Mouse (Mus musculus) hindbrain, embryonic 14.5 days (tissue): ENCODE data around the gene Piga. TPM values are rescaled to one million over a fixed set of nuclear protein-coding genes. Genes with fewer than 3 reads are reported as not detected.

Experiments
- ATAC-seq: fragments of 200-750 bp; cut with Nextera tagmentation; 2 replicates; pipeline ENCODE4 v1.8.0; 2017; ENCODE audit warnings: moderate number of reproducible peaks, mild to moderate bottlenecking, moderate TSS enrichment, moderate library complexity; ENCODE audit not compliant: low FRiP score
- DNase-seq: peaks from one replicate; pipeline ENCODE4 v3.0.0-alpha.2; 2015; ENCODE audit warnings: low spot score
- H3K27ac ChIP-seq: fragments of 300-500 bp; sonication (generic); 2 replicates; pipeline ENCODE4 v1.5.1; 2014; ENCODE audit warnings: mild to moderate bottlenecking, moderate library complexity
- H3K27me3 ChIP-seq: fragments of 300-500 bp; sonication (generic); 2 replicates; pipeline ENCODE4 v1.6.1; 2014; ENCODE audit warnings: mild to moderate bottlenecking, low read length, mixed read lengths; ENCODE audit not compliant: control insufficient read depth, insufficient read depth
- H3K36me3 ChIP-seq: fragments of 300-500 bp; sonication (generic); replicated peaks from 2 replicates; pipeline ENCODE4 v1.6.1; 2014; ENCODE audit not compliant: control insufficient read depth, insufficient read depth
- H3K4me1 ChIP-seq: fragments of 300-500 bp; sonication (generic); replicated peaks from 2 replicates; pipeline ENCODE4 v1.6.1; 2014; ENCODE audit warnings: antibody characterized with exemption, low read length, mixed read lengths; ENCODE audit not compliant: control insufficient read depth, insufficient read depth
- H3K4me2 ChIP-seq: fragments of 300-500 bp; sonication (generic); replicated peaks from 2 replicates; pipeline ENCODE4 v1.6.1; 2014; ENCODE audit warnings: mild to moderate bottlenecking, moderate library complexity
- H3K4me3 ChIP-seq: fragments of 300-500 bp; sonication (generic); replicated peaks from 2 replicates; pipeline ENCODE4 v1.5.1; 2014; ENCODE audit warnings: mild to moderate bottlenecking, low read length
- H3K9ac ChIP-seq: fragments of 300-500 bp; sonication (generic); 2 replicates; pipeline ENCODE4 v1.6.1; 2014
- H3K9me3 ChIP-seq: fragments of 300-500 bp; sonication (generic); 2 replicates; pipeline ENCODE4 v1.6.1; 2016; ENCODE audit warnings: low read length; ENCODE audit not compliant: control insufficient read depth
- WGBS: fragments of 180-500 bp; shearing (Covaris S2); extraction: QIAGEN DNeasy Blood & Tissue Kit; methylation state at CpG from one replicate; pipeline ENCODE4 v1.1.7; 2014; 5-methylcytosine and 5-hydroxymethylcytosine counted together
- polyA plus RNA-seq: library from polyadenylated mRNA; unstranded; fragments of >200 nt; fragmentation: Nextera tagmentation; extraction: Ambion mirVana; gene quantifications from 2 replicates; pipeline ENCODE4 v1.2.1, GENCODE M21; 2014

Gene Piga
- polyA plus RNA-seq, 1 experiment from 2014 or later: 5.3 TPM

DNA sequence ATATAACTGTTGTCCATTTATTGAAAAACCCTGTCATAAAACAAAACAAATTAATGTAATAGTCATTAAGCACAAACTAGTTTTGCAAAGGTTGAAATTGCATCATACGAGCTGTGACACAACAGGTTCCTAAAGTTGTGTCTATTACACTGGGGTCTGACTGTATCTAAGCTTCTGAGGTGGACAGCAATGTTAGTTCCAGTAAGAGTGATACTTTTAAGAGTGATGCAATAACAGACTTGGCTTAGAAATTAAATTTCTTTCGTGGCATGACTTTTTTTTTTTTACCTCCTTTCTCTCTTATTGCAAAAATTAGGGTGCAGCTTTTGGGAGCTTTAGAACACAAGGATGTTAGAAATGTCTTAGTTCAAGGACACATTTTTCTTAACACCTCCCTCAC lies 8.6 kb downstream of the Piga start:
- Histone ChIP-seq H3K4me1 (no peaks in the 10 kb centered on the region), H3K4me3 (no peak overlapping the region), H3K36me3 (0 out of 2 replicates have a peak, but pooled peaks cover 4% of the 10 kb centered on the region), H3K9me3 (no peaks in the 10 kb centered on the region), H3K27ac (no peak overlapping the region), H3K4me2 (no peak overlapping the region), H3K27me3 (no peaks in the 10 kb centered on the region), H3K9ac (no peak overlapping the region)
- DNase-seq (no peak), ATAC-seq (no peak)
- 87% methylated on average over 2 of the region's 2 CpGs for WGBS

DNA sequence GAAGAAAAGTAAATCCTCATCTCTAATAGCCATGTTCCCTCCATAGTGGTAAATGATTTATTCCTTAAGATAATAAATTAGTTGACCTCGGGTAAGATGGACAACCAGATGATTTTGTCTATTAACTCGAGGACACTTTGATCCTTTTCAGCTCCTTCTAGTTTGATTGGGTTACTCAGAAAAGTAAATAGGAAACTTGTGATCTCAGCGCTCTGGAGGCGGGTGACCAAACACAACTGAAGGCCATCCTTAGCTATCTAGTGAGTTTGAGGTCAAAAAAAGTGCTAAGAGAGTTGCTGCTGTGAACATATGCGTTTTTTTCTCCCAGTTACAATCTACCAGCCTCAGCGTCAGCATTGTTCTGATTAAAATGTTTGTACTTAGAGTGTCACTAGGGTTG lies 11.0 kb downstream of the Piga start:
- H3K27me3 ChIP-seq: no peaks in the 10 kb centered on the region
- no peaks in the 10 kb centered on the region for H3K9me3 ChIP-seq
- H3K4me1 ChIP-seq: no peaks in the 10 kb centered on the region
- 0 out of 2 replicates have a peak, but pooled peaks cover 4% of the 10 kb centered on the region for H3K36me3 ChIP-seq
- H3K4me3 ChIP-seq: no peak overlapping the region
- DNase-seq (no peak), ATAC-seq (no peak)
- no peak overlapping the region for H3K27ac ChIP-seq
- H3K4me2 ChIP-seq: no peak overlapping the region
- WGBS: 87% methylated on average over 6 of the region's 6 CpGs
- H3K9ac ChIP-seq: no peak overlapping the region

DNA sequence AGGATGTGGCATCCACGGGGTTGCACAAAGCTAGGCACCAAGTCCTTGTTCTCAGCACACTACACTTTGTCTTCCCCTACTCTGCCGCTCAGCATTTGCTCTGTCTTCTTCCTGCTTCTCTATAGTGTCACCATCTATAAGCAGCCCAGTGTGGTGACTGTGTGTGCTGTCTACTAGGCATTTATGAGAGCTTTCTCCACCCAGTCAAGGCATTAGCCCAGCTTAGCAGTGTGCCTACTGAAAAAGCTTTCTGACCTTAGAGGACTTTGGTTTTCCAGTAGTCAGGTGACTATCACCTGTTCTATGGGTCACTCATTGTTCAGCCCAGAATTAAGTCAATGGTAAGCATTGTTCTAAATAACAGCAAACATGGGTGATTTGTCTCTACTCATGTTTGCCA lies 11.5 kb downstream of the Piga start:
- WGBS: 85% methylated on average over 2 of the region's 2 CpGs
- H3K4me2 ChIP-seq: no peak overlapping the region
- ATAC-seq: no peak

DNA sequence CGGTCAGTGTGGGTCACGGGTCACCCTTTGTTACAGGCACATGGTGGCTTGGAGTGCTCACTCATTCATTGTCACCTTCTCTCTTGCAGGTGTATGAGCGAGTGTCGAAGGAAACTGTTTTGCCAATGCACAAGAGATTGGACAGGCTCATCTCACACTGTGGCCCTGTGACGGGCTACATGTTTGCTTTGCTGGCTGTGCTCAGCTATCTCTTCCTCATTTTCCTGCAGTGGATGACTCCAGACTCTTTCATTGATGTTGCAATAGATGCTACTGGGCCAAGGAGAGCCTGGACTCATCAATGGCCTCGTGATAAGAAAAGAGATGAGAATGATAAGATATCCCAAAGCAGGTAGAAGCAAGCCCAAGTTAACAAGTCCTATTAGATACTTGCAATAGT lies 12.0 kb downstream of the Piga start:
- no peak overlapping the region for H3K27ac ChIP-seq
- no peaks in the 10 kb centered on the region for H3K4me1 ChIP-seq
- H3K36me3 ChIP-seq: 0 out of 2 replicates have a peak, but pooled peaks cover 4% of the 10 kb centered on the region
- H3K9me3 ChIP-seq: no peaks in the 10 kb centered on the region
- WGBS: 94% methylated on average over 6 of the region's 6 CpGs
- H3K4me2 ChIP-seq: no peak overlapping the region
- no peak for DNase-seq
- no peak overlapping the region for H3K9ac ChIP-seq
- H3K27me3 ChIP-seq: no peaks in the 10 kb centered on the region
- H3K4me3 ChIP-seq: no peak overlapping the region
- ATAC-seq: no peak

More for the DNA sequence above, 11.5 kb downstream of the Piga start:
- no peak for DNase-seq
- no peaks in the 10 kb centered on the region for H3K27me3 ChIP-seq
- H3K9ac ChIP-seq: no peak overlapping the region
- H3K9me3 ChIP-seq: no peaks in the 10 kb centered on the region
- no peak overlapping the region for H3K4me3 ChIP-seq
- H3K27ac ChIP-seq: no peak overlapping the region
- H3K4me1 ChIP-seq: no peaks in the 10 kb centered on the region
- 0 out of 2 replicates have a peak, but pooled peaks cover 4% of the 10 kb centered on the region for H3K36me3 ChIP-seq

DNA sequence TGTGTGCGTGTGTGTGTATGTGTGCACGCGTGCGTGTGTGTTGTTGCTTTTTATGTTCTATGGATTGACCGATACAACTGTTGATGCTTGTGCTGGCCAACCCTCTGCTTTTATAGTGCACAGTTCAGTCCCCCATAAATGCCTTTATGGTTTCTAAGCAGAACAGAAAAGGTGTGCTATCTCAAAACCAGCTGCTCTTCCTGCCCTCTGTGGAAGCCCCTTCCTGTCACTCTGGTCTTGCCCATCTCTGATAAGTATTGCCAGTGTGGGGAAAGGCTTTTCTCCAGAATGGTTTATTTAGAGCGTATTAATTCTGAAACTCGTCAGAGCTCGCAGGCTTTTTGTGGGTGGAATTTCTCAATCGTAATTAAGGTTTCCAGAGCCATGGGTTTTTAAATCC lies 13.1 kb downstream of the Piga start:
- Histone ChIP-seq H3K27me3 (0 out of 2 replicates have a peak, but pooled peaks cover 4% of the 10 kb centered on the region), H3K27ac (no peak overlapping the region), H3K4me2 (no peak overlapping the region), H3K4me3 (no peak overlapping the region), H3K36me3 (0 out of 2 replicates have a peak, but pooled peaks cover 4% of the 10 kb centered on the region), H3K4me1 (no peaks in the 10 kb centered on the region), H3K9me3 (no peaks in the 10 kb centered on the region), H3K9ac (no peak overlapping the region)
- WGBS: 95% methylated on average over 9 of the region's 9 CpGs
- DNase-seq (no peak), ATAC-seq (no peak)

DNA sequence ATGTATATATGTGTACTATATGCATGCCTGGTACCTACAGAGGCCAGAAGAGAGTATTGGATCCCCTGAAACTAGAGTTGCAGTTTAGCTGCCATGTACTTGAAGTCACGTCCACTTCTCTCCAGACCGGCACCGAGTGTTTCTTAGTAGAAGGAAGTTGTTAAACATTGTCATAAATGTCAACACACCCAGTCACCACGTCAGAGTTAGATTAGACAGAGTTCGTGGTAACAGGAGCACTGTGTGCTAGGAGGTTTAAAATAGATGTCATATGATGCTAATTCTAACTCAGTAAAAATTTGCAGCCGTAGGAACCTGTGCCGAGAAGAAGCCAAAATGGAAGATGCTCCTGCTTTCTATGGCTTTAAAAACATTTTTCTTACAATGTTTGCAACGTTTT lies 17.1 kb downstream of the Piga start, which contains the start of gene Asb11:
Asb11 (plus strand) TSS at position 286 of the 400 bp plus-strand sequence.
- Histone ChIP-seq H3K36me3 (0 out of 2 replicates have a peak, but pooled peaks cover 4% of the 10 kb centered on the region), H3K4me3 (no peak within 1 kb of the TSS), H3K9me3 (no peaks in the 10 kb centered on the region), H3K9ac (no peak within 1 kb of the TSS), H3K4me1 (no peaks in the 10 kb centered on the region), H3K27ac (no peak within 1 kb of the TSS), H3K4me2 (no peak within 1 kb of the TSS), H3K27me3 (0 out of 2 replicates have a peak, but pooled peaks cover 9% of the 10 kb centered on the region)
- 82% methylated on average over 8 of the region's 8 CpGs for WGBS
- no peak for DNase-seq
- ATAC-seq: no peak

DNA sequence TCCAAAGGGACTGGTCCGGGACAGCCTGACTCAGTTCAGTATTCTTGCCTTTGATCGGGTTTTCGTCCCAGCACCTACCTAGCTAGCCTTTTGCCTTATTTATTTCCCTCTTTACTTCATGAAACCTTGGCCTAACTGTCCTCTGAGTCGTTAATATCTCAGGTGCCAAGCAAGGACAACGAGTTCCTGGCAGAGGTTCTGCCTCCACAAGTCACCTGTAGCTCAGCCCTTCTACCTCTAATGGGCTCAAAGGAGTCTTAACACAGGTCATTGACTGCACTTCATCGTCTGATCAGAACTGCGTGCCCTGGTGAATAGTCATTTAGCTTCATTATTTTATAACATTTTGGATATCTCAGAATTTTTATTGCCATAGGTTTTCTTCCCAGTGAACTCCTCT lies 19.9 kb downstream of the Piga start:
- no peak for DNase-seq
- Histone ChIP-seq H3K27ac (no peak overlapping the region), H3K9me3 (no peaks in the 10 kb centered on the region), H3K36me3 (no peaks in the 10 kb centered on the region), H3K27me3 (0 out of 2 replicates have a peak, but pooled peaks cover 9% of the 10 kb centered on the region), H3K9ac (no peak overlapping the region), H3K4me1 (no peaks in the 10 kb centered on the region), H3K4me2 (no peak overlapping the region), H3K4me3 (no peak overlapping the region)
- WGBS: 84% methylated on average over 7 of the region's 7 CpGs
- ATAC-seq: no peak

DNA sequence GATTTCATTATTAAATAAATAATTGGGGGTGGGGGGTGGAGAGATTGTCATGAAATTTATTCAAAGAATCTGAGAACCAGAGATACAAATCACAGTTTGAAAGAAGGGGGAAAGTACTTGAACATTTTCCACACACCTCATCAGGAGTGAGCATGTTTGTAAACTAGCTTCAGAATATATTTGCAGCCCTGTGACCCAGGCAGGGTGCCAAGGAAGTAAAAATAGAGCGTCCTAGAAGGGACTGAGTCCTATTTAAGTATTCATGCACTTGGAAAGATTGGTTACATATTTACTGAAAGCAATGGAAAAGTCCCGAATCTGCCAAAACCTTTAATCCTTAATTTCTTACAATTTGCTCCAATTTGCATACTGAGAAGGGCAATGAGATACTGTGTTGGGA lies 20.6 kb downstream of the Piga start:
- ATAC-seq (no peak), DNase-seq (no peak)
- 67% methylated on average over 2 of the region's 2 CpGs for WGBS
- no peak overlapping the region for H3K27ac ChIP-seq
- H3K4me3 ChIP-seq: no peak overlapping the region
- no peaks in the 10 kb centered on the region for H3K36me3 ChIP-seq
- H3K4me2 ChIP-seq: no peak overlapping the region
- no peaks in the 10 kb centered on the region for H3K9me3 ChIP-seq
- 0 out of 2 replicates have a peak, but pooled peaks cover 9% of the 10 kb centered on the region for H3K27me3 ChIP-seq
- H3K4me1 ChIP-seq: no peaks in the 10 kb centered on the region
- no peak overlapping the region for H3K9ac ChIP-seq

DNA sequence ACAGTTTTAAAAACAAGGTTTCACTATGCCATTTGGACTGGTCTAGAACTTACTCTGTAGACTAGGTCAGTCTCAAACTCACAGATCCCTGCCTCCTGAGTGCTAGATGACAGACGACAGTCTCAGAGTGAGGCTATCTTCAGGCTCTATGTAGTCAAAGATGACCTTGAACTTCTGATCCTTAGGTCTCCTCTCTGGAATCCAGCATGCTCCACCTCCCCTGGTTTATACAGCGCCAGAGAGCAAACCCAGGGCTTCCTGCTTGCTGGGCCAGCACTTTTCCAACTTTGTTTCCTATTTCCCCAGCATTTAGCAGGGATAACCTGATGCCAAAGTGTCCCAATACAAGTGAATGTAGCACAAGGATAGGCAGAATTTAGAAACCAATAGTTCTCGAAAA lies 21.1 kb downstream of the Piga start:
- no peaks in the 10 kb centered on the region for H3K36me3 ChIP-seq
- H3K4me1 ChIP-seq: no peaks in the 10 kb centered on the region
- 80% methylated on average over 3 of the region's 3 CpGs for WGBS
- ATAC-seq (no peak), DNase-seq (no peak)
- H3K9ac ChIP-seq: no peak overlapping the region
- no peaks in the 10 kb centered on the region for H3K9me3 ChIP-seq
- H3K27me3 ChIP-seq: 0 out of 2 replicates have a peak, but pooled peaks cover 9% of the 10 kb centered on the region
- H3K4me2 ChIP-seq: no peak overlapping the region
- H3K4me3 ChIP-seq: no peak overlapping the region
- H3K27ac ChIP-seq: no peak overlapping the region

DNA sequence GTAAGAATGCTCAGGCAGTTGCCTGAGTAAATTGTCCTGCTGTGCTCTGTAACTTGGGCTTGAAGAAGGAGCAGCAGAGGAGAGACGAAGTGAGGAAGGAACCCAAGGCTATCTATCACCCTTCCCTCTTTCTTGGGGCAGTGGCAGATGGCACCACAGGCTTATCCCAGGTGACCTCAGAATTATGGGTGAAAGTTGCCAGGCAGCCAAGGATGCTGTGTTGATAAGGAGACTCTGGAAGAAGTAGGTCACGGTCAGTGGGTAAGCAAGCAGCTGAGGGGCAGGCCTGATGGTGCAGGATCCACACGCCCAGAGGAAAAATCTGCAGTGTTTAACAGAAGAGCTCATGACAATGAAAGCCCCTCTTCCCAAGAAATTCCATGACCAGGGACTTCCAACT lies 21.7 kb downstream of the Piga start:
- H3K9me3 ChIP-seq: no peaks in the 10 kb centered on the region
- H3K4me3 ChIP-seq: no peak overlapping the region
- H3K27me3 ChIP-seq: 0 out of 2 replicates have a peak, but pooled peaks cover 9% of the 10 kb centered on the region
- ATAC-seq (no peak), DNase-seq (no peak)
- no peak overlapping the region for H3K9ac ChIP-seq
- H3K4me2 ChIP-seq: no peak overlapping the region
- H3K4me1 ChIP-seq: no peaks in the 10 kb centered on the region
- 84% methylated on average over 3 of the region's 3 CpGs for WGBS
- H3K36me3 ChIP-seq: no peaks in the 10 kb centered on the region
- no peak overlapping the region for H3K27ac ChIP-seq
